Mouse (Mus musculus) kidney, postnatal 0 days (tissue): ENCODE measurements at regions not wholly inside any gene's neighbourhood (a gene's known extent, or its start where the extent isn't known, plus 50 kb on each side); places are given as distances from the start of the nearest gene placed in this dataset.

Experiments used
- ATAC-seq: fragments of 200-750 bp; cut with Nextera tagmentation; replicated peaks from 2 replicates; pipeline ENCODE4 v1.8.0; 2017; ENCODE audit warnings: low read depth, moderate number of reproducible peaks, moderate TSS enrichment, moderate library complexity; ENCODE audit not compliant: low FRiP score
- DNase-seq: peaks from one replicate; pipeline ENCODE4 v3.0.0-alpha.2; 2016; ENCODE audit warnings: low spot score
- H3K27ac ChIP-seq: fragments of 300-500 bp; sonication (generic); 2 replicates; pipeline ENCODE4 v1.5.1; 2014; ENCODE audit warnings: mild to moderate bottlenecking
- H3K27me3 ChIP-seq: fragments of 300-500 bp; sonication (generic); 2 replicates; pipeline ENCODE4 v1.6.1; 2014; ENCODE audit warnings: low read length, mixed read lengths; ENCODE audit not compliant: insufficient read depth
- H3K36me3 ChIP-seq: fragments of 300-500 bp; sonication (generic); 2 replicates; pipeline ENCODE4 v1.6.1; 2014; ENCODE audit warnings: low read length, mixed read lengths; ENCODE audit not compliant: insufficient read depth
- H3K4me1 ChIP-seq: fragments of 300-500 bp; sonication (generic); replicated peaks from 2 replicates; pipeline ENCODE4 v1.6.1; 2014; ENCODE audit warnings: antibody characterized with exemption, low read length, mixed read lengths; ENCODE audit not compliant: insufficient read depth
- H3K4me2 ChIP-seq: fragments of 300-500 bp; sonication (generic); 2 replicates; pipeline ENCODE4 v1.6.1; 2014; ENCODE audit warnings: mild to moderate bottlenecking, low read length, moderate library complexity, mixed read lengths
- H3K4me3 ChIP-seq: fragments of 300-500 bp; sonication (generic); replicated peaks from 2 replicates; pipeline ENCODE4 v1.5.1; 2014; ENCODE audit warnings: low read depth, low read length
- H3K9ac ChIP-seq: fragments of 300-500 bp; sonication (generic); 2 replicates; pipeline ENCODE4 v1.6.1; 2014; ENCODE audit warnings: low read depth, low read length
- H3K9me3 ChIP-seq: fragments of 300-500 bp; sonication (generic); replicated peaks from 2 replicates; pipeline ENCODE4 v1.6.1; 2016; ENCODE audit warnings: low read length, inconsistent platforms, mixed read lengths
- CTCF ChIP-seq: IDR thresholded peaks from 2 replicates; pipeline ENCODE4 v1.5.1; 2016; ENCODE audit warnings: antibody characterized with exemption, low read depth, mild to moderate bottlenecking, moderate library complexity
- WGBS: fragments of 180-500 bp; shearing (Covaris S2); extraction: QIAGEN DNeasy Blood & Tissue Kit; methylation state at CpG from one replicate; pipeline ENCODE4 v1.1.7; 2014; 5-methylcytosine and 5-hydroxymethylcytosine counted together

- WGBS, result 96% methylated on average over 6 of the region's 6 CpGs
- H3K27ac ChIP-seq, result no peak overlapping the region
- ATAC-seq, result no peak
- no peak overlapping the region for H3K4me2 ChIP-seq
- no peaks in the 10 kb centered on the region for H3K27me3 ChIP-seq
- H3K9ac ChIP-seq, result no peak overlapping the region
- DNase-seq, result no peak
- H3K36me3 ChIP-seq, result no peaks in the 10 kb centered on the region
- H3K4me1 ChIP-seq, result no peaks in the 10 kb centered on the region
- no peak overlapping the region for H3K4me3 ChIP-seq
- TF ChIP-seq CTCF, result peak; percentile 41
- H3K9me3 ChIP-seq, result no peaks in the 10 kb centered on the region
These were observed 113.6 kb upstream of the Armc2 start for GRCm38 (mm10) chr10:42131798-42132197.

GRCm38 (mm10) chr10:42131298-42131697 lies 113.1 kb upstream of the Armc2 start:
- no peaks in the 10 kb centered on the region for H3K4me1 ChIP-seq
- no peak overlapping the region for H3K27ac ChIP-seq
- no peaks in the 10 kb centered on the region for H3K27me3 ChIP-seq
- no peak overlapping the region for H3K9ac ChIP-seq
- DNase-seq (peak; percentile 55), ATAC-seq (no peak; the same call in 1 of the 2 replicates)
- TF ChIP-seq CTCF, result no peak
- H3K4me3 ChIP-seq, result no peak overlapping the region
- H3K4me2 ChIP-seq, result no peak overlapping the region
- WGBS, result 34% methylated on average over 2 of the region's 2 CpGs
- no peaks in the 10 kb centered on the region for H3K36me3 ChIP-seq
- H3K9me3 ChIP-seq, result no peaks in the 10 kb centered on the region

GRCm38 (mm10) chr10:42127865-42128419 lies 109.7 kb upstream of the Armc2 start:
- Histone ChIP-seq H3K36me3 (no peaks in the 10 kb centered on the region), H3K4me1 (no peaks in the 10 kb centered on the region), H3K4me3 (no peak overlapping the region), H3K4me2 (no peak overlapping the region), H3K9ac (no peak overlapping the region), H3K9me3 (no peaks in the 10 kb centered on the region), H3K27ac (no peak overlapping the region), H3K27me3 (no peaks in the 10 kb centered on the region)
- 68% methylated on average over 14 of the region's 14 CpGs for WGBS
- TF ChIP-seq CTCF, result no peak
- no peak for ATAC-seq
- DNase-seq, result no peak

- H3K36me3 ChIP-seq, result no peaks in the 10 kb centered on the region
- WGBS, result 89% methylated on average over 1 of the region's 1 CpGs
- H3K9ac ChIP-seq, result no peak overlapping the region
- no peaks in the 10 kb centered on the region for H3K4me1 ChIP-seq
- no peak overlapping the region for H3K4me2 ChIP-seq
- H3K9me3 ChIP-seq, result no peaks in the 10 kb centered on the region
- no peak overlapping the region for H3K27ac ChIP-seq
- ATAC-seq (no peak), DNase-seq (no peak)
- no peak for TF ChIP-seq CTCF
- H3K4me3 ChIP-seq, result no peak overlapping the region
- H3K27me3 ChIP-seq, result no peaks in the 10 kb centered on the region
These were observed 108.6 kb upstream of the Armc2 start for GRCm38 (mm10) chr10:42126816-42127215.

GRCm38 (mm10) chr10:42122768-42123635 lies 104.8 kb upstream of the Armc2 start:
- H3K27me3 ChIP-seq, result no peaks in the 10 kb centered on the region
- WGBS, result 41% methylated on average over 7 of the region's 7 CpGs
- no peak overlapping the region for H3K4me2 ChIP-seq
- ATAC-seq (no peak), DNase-seq (peak; percentile 69)
- TF ChIP-seq CTCF, result no peak
- H3K4me3 ChIP-seq, result no peak overlapping the region
- H3K9me3 ChIP-seq, result no peaks in the 10 kb centered on the region
- peak overlapping the region; percentile 42 for H3K27ac ChIP-seq
- H3K9ac ChIP-seq, result no peak overlapping the region
- H3K36me3 ChIP-seq, result no peaks in the 10 kb centered on the region
- H3K4me1 ChIP-seq, result no peaks in the 10 kb centered on the region

GRCm38 (mm10) chr10:42121984-42122383 lies 103.7 kb upstream of the Armc2 start:
- Histone ChIP-seq H3K4me2 (no peak overlapping the region), H3K27me3 (no peaks in the 10 kb centered on the region), H3K9me3 (no peaks in the 10 kb centered on the region), H3K36me3 (no peaks in the 10 kb centered on the region), H3K4me1 (no peaks in the 10 kb centered on the region), H3K9ac (no peak overlapping the region), H3K4me3 (no peak overlapping the region), H3K27ac (no peak overlapping the region)
- DNase-seq, result no peak
- no peak for TF ChIP-seq CTCF
- 46% methylated on average over 4 of the region's 4 CpGs for WGBS
- ATAC-seq, result no peak
